Mouse (Mus musculus): ENCODE results near the gene Zbtb20.
"Not testable (repeated sequence)": the region's sequence is repeated elsewhere in the genome, so short reads cannot be mapped to it uniquely, and the experiment has no call there.

Gene Zbtb20

DNA sequence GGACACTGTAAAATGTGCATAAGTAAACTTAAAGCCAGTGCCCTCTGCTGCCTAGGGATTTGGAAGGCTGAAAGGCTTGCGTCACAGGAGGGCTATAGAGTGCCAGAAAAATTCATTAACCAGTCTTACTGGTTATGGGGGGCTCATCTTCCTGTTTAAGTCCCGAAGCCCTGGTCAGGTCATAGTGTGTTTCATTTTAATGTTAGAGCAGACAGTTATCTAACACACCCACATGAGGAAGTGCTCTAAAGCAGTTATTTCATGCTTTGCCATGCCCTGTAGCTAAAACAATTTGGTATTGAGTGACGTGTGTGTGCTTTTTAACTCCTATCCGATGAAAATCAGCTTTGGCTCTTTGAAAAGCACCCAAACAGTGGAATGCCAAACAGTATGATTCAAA, 34.3 kb downstream of the Zbtb20 start:
- no peak for DNase-seq (ENCODE audit: low spot score in 2 of 2)

DNA sequence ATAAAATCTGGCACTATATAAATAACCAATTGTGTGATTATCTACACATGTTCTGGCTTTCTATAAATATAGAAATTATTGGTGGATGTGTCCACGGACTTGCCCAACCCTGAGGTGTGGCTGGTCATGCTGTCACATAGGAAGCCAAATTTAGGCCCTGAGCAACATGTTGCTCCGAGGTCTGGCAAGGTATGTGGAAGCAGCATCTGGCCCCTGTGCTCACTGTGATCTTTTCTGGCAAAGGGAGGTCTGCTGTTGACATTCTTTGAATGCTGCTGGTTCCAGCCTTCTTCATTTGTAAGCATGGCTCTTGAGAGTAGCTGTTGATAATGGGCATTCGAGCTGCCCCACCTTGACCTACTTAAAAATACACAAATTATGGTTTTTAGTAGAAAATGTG, 35.0 kb downstream of the Zbtb20 start:
- no peak for DNase-seq (ENCODE audit: low spot score in 2 of 2)

DNA sequence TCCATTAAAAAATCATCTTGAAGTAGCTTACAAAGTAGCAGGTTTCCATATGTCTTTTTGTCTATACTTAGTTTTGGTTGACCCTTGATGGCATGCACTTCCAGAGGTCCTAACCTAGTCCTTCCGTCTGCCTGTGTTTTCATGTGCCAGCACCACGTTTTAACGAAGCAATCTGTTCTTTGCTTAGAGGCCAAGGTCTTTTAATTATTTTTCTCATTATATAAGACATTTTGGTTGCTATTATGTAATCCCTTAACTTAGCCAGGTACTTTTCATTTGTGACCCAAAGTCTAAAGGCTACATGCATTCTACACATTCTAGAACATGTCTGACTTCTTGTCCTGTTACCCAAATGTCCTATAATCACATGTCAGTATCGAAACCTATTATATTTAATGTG, 35.6 kb downstream of the Zbtb20 start:
- no peak for DNase-seq (ENCODE audit: low spot score in 2 of 2)

DNA sequence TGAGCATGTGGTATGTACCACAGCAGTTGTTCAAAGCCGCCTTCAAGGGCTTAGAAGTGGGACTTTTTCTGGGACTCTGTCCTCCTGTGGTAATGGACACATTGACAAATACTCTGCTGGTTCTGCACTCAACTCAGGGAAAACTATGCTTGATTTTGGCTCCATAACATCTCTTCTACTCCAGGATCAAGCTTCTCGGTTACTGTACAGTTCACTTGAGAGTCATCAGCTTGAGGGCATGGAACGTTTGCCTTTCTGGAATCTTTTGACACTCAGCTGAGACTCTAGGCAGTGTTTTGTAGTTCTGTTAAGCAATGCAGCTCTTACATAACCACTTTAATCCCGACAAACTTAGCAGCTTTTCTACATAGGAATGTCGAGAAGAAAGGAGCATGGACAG, 36.1 kb downstream of the Zbtb20 start:
- no peak for DNase-seq (ENCODE audit: low spot score in 2 of 2)

DNA sequence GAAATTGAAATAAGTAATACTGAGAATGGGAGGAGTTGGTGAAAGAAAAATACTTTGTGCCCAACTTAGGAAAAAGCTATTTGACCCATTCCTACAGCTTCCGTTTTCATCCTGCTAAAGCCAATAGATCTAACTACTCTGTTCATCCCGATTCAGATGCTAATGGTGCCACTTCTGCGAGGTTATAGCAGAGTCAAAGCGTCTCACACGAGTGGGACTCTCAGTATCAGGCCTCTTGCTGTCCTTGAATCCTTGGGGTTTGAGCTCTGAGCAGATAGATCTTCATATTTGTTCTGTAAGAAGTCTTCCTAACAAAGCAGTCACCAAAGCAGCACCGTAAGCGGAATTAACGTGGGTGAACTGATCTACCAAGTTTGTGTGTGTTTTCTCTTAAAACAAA, 37.6 kb downstream of the Zbtb20 start:
- DNase-seq (ENCODE audit: low spot score in 2 of 2): no peak

DNA sequence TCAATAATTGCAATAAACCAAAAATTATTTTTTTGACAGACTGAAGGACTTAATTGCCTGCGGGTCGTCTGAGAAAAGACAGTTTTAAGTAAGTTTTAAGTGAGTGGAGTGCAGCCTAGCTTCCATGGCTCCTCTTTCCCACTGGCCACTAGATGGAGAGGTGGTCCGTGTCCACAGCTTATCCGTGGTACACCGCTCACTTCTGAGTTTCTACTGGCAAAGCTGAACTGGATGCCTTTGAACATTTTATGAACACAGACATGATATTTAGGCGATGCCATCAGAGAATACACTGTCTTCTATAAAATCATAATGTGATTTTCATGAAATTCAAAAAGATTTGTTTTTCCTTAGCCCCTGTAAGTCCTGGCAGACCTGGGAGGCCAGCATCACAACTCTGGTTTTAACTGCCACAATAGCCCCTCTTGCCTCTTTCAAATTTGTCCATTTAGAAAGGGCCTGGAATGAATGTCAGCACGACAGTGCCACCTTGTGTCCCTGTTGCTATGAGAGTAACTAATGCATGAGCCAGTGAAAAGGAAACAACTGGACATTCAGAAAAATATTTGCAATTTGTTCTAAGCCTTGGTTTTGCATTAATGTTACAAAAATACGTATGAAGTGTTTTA, 38.9 kb downstream of the Zbtb20 start:
- peak in 1 of 2 experiments; percentile 49 for DNase-seq (ENCODE audit: low spot score in 2 of 2)

DNA sequence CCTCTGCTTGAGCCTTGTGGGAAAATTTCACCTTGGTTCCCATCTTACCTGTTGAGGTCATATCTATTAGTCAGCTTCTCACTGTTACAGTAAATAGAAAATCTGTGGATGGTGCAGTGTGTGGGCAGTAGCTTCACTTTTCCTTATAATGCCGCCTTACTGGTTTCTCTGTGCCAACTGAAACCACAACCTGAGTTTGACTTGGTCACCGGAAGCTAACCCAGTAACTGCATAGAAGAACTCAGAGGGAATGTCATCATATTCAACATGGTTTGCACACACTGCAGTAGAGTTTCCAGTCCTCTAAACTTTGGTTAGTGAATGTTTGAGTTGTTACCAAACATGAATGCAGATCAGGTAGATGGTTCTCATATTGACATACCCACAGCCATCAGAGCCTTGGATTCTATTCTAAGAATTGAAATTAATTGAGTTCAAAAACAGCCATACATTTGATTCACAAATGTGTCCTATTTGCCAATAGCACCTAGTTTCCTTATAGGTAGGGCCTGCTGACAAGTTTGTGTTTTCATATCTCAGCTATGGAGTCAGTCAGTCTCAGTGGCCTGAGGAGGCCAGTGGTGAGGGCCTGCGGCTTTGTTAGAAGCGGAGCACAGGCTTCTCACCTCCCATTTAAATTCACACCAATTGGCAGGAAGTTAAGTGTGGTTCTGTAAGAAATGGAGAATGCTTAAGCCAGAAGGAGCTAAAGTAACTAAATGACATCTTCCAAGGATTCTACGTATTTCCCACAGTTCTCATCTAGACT, 44.5 kb downstream of the Zbtb20 start:
- DNase-seq (ENCODE audit: low spot score in 2 of 2): no peak

DNA sequence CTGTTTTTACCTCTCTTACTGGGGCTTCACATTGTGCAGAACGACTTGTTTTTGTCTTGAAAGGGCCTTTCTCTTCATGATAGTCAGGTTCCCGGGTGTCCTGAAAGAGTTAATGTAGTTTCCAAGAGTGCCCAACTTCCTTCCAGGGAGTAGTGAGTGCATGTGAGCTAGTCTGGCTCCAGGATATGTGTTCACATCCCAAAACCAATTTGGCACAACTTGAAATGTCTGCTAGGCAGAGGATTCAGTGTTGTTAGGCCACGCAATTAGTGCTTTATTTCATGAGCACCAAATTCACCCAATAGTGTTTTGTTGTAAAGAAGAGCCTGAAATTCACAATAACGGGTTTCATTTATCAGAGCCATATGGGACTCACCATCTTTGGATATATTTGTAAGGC, 45.8 kb downstream of the Zbtb20 start:
- no peak for DNase-seq (ENCODE audit: low spot score in 2 of 2)

DNA sequence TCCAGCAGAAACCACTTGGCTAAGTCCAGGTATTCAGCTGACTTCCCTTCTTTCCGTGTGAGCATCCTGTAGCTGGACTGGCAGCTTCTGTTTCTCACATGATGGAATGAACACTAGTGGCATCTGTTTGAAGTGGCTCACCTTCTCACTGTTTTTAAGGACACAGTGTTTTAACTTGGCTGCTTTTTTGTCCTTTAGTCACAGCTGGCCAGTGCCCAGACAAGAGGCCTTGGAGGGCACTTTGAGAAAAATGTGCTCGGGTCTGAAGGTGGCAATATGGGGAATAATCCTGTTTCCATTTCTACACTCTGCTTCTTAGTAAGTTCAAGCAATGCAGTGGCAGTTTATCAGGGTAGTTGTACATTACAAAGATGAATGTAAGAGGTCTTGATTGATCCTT, 62.5 kb downstream of the Zbtb20 start:
- no peak for DNase-seq (ENCODE audit: low spot score in 2 of 2)

DNA sequence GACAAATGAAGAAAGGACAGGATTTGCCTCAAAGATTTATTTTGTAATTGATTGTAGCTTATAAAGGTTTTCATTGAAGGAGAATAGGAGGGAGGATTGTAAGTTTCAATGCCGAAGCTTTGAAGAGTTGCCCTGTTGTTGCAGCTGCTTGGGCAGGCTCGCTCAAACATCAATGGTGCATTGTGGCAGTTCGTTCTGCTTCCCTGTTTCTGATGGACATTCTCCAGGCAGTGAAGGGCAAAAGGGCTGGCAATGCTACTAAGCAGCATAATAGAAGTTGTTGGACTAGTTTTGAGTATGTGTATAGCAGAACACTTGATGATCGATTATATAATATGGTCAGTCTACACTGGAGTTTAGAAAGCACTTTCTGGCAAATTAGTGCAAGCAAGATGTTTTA, 71.3 kb downstream of the Zbtb20 start:
- DNase-seq (ENCODE audit: low spot score in 2 of 2): no peak

DNA sequence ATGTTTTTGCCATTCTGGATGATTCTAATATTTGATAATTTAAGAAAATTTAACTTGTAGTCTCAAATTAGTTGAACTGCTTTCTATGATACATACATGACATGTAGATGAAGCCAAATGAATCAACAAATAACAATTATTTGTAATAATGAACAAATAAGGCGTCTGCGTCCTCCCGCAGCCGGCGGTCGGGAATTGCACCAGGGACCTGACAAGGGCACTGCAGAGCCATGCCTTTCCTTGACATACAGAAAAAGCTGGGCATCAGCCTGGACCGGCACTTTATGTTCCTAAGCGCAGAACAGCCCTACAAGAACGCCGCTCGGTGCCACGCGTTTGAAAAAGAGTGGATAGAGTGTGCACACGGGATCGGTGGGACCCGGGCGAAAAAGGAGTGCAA, 79.7 kb downstream of the Zbtb20 start:
- not testable (repeated sequence) for DNase-seq (ENCODE audit: low spot score in 2 of 2)

DNA sequence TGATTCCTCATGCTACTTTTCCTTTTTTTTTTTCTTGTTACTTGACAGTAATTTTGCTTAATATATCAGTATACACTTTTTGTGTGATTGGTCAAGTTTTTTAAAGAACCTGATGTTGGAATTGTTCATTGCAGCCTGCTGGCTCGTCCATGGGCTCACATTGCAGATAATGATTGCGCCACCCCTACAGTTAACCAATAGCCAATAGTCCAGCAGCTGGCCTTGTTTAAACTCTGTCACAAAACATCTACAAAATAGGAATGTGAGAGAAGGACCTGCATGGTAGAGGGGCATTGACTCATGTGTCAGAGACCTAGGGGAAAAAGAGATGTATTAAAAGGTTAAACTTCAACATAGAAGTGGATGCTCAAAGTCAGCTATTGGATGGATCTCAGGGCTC, 97.2 kb downstream of the Zbtb20 start:
- DNase-seq (ENCODE audit: low spot score in 2 of 2): no peak

DNA sequence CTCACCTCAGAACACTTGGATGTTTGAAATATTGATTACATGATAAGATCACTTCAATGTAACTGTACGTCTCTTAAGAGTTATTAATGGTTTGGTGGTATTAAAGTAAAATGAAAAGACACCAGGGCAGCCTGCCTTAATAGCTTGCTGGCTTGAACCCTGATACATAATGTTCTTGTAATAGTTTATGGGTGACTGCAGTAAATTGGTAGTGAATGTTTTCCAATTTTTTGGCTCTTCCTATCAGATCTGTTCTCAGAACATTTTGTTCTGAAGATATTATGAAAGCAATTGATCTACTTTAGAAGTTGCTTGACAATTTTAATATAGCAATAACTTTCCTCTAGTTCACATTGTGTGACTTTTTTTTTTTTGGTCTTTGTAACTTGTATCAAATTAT, 123.2 kb downstream of the Zbtb20 start:
- no peak for DNase-seq (ENCODE audit: low spot score in 2 of 2)

DNA sequence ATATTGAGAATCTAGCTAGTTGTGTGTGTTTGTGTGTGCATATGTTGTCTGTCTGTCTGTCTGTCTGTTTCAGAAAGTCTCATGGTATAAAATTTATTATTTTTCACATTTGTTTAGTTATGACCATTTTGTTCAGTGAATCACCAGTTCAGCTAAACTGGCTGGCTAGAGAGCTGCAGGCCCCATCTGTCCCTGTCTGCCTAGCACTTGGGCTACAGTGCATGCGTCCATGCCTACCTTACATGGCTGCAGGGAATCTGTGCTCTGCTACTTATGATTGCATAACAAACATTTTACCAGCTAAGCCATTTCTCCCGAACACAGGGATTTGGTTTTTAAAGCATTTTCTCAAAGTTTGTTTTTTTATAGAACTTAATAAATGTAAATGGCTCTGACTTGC, 150.7 kb downstream of the Zbtb20 start:
- DNase-seq (ENCODE audit: low spot score in 2 of 2): no peak

DNA sequence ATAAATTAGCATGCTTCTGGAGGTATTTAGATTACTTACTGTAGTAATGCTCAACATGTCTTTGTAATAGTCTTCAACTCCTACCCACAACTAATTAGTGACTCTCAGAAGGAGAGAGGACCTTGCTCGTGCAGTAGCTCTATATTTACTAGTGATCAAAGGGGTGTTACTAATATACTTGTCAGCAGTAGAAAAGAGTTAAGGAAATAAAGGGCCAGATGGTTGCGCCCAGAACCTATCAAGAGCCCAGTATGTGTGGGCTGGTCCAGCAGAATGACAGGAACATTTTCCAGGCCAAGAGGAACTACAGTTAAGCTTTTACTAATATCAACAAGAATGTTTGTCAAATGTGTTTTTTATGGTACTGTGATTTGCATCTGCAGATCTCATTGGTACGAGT, 153.6 kb downstream of the Zbtb20 start:
- no peak for DNase-seq (ENCODE audit: low spot score in 2 of 2)

DNA sequence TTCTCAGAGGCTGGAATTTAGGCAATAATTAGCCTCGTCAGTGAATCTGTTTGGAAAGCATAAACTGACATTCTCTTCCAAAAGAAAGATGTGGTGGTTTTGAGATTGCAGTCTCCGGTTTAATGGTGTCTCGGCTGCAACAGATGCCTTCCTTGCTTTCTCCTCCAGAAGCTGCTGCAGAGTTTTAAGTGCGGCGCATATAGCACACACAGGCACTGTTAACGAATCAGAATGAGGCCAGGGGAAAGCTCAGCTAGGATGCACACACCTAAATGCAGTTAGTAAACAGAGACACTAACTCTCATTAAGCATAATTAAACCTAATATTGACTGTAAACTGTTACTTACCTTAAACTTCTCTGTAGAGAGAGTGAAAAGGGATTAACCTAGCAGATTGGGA, 160.0 kb downstream of the Zbtb20 start:
- no peak for DNase-seq (ENCODE audit: low spot score in 2 of 2)

DNA sequence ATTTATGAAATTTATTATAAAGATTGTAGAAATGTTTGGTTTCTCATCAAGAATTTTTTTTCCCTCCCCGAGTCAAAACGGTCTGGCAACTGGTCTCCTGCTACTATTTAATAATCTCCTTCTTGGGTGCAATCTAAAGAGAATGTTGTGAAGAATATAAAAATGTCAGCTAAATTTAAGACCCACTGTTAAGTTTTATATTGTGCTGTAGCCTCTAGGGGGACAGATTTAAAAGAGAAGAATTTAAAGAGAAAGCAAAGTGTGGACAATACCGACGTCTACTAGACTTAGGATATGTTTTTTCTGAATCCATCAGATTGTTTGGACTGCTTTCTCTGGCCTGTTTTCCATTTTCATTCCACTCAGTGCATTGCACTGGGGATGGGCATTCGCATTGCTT, 160.8 kb downstream of the Zbtb20 start:
- no peak for DNase-seq (ENCODE audit: low spot score in 2 of 2)

DNA sequence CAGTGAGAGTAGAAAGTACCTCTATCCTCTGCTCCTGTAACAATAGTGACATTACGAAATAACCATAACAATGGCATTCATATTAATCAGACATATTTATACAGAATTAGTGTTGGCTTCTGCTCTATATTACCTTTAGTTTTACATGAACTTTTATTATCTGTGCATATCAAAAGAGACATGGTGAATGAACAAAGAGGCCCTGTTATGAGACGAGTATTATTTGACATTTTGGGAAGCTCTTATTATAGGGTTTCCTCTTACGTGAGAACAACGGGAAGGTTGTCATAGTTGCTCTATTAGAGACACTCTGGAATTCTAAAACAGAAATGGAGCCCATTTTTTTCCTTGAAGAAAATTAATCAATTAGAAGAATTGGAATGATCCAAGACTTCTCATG, 161.6 kb downstream of the Zbtb20 start:
- no peak for DNase-seq (ENCODE audit: low spot score in 2 of 2)

DNA sequence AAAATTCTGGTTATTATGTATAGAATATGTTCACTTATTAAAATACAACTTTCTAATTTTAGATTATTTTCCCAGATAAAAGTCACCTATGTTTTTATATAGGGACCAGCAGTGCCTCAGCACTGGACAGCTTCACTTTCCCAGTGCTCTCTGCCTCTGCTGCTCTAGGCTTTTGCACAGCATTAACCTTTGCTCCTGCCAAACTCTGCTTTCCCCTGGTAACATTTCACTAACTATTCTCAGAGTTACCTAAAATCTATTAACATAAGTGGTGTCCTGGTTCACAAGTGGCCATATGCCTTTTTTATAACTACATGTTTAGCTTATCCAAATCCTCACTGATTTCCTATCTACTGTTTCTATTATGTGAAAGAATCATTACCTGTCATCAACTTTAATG, 169.9 kb downstream of the Zbtb20 start:
- no peak for DNase-seq (ENCODE audit: low spot score in 2 of 2)

DNA sequence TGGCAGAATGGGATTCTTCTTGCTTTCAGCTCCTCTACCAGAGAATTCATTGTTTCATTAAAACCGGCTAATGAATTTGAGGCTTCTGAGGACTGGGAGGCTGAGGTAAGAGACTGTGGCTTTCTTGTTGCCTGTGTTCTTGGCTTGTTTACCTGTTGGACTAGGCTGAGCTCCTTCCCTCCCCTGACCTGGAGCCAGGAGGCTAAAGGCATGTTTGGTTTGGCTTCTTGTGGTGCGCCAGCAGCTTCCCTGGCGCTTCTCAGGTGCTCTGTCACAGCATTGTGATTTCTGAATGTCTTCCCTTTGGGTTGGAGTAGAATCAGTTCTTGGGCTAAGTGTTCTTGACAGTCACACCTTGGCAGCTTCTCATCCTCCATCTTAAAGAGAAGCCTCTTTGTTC, 171.0 kb downstream of the Zbtb20 start:
- DNase-seq (ENCODE audit: low spot score in 2 of 2): no peak

DNA sequence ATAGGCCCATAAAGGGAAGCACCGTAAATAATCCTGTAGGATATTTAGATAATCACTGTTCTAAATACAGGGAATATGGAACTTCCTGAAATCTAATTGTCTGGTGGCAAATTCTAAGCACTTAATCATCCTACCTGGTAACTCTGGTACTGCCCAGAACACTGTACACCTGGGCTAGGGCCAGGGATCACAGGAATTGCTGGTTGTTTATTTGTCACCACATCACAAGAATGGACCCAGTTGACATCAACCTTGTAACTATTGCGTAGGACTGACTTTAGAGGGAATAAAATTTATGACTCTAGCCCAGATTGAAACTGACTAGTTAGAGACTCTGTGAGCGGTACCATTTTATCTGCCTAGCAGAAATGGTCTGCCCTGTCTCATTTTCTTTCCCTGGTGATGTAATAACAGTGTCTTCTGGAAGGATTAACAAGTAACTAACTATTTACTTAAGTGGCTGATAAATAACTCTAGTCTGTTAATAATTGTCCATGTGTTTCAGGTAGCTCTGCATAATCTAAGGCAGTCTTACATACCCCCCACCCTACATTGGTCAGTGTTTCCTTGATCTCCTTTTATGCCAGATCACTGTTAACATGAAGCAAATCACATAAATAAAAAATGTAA, 194.1 kb downstream of the Zbtb20 start:
- no peak for DNase-seq (ENCODE audit: low spot score in 2 of 2)

DNA sequence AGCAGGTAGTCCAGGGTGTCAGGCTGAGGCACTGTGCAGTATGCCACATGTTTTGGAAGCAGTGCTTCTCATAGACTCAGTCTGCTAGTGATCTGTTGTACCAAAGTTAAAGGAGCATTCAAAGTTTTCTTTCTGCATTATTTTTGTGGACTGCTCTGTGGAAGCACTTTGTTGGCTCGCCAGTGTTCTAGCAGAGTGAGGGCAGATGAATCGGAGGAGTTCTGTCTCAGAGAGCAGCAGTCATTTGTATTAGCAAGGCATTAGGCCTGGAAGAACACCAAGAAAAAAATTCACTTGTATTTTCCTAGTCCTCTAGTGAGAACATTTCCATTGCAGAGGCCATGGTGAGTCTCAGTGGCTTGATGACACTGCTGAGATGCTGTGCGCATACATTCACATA, 196.2 kb downstream of the Zbtb20 start:
- DNase-seq (ENCODE audit: low spot score in 2 of 2): no peak

DNA sequence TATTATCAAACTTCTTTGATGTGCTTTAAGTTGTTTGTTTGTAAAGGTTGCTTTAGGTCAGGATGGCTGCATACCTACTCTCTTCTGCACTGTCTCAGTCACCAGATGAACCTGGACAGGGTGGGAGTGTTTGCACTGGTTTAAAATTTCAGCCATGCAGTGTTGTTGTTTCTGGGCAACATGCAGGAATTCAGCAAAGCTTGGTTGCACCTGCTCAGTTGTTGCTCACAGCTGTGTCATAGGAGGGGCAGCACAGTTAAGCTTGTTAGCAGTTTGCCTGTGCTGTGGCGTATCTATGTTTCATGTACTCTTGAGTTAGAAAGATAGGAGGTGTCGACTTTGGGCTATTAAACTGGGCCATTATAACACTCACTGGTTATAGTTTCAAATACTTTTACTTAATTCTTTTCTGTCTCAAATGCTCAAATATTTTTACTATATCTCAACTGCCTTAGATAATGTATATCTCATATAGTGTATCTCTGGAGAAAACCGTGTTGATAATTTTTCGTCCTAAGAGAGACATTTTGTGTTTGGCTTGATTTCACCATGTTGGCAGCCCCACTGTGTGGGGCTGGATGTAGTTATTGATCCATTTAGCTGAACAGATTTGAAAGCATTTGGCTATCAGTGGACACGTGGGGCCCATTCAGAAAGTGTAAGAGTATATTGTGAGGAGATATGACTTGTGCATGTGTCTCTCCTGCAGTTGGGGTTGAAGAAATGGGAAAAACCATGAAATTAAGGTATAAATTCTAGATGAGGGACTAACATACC, 197.3 kb downstream of the Zbtb20 start:
- no peak for DNase-seq (ENCODE audit: low spot score in 2 of 2)

Measured in frontal cortex, postnatal 14 days (tissue).